Mouse (Mus musculus) bone marrow, adult 2 months (tissue): ENCODE results near the gene Map3k10.

ENCODE experiments used
- CTCF ChIP-seq: fragments of 200-500 bp; IDR thresholded peaks from 2 replicates; pipeline ENCODE4 v1.5.1; 2011; ENCODE audit warnings: low read length, control low read depth; ENCODE audit not compliant: control insufficient read depth, insufficient read depth
- POLR2A ChIP-seq: fragments of 200-500 bp; IDR thresholded peaks from 2 replicates; pipeline ENCODE4 v1.6.1; 2011; ENCODE audit warnings: low read depth, mild to moderate bottlenecking, control low read depth, low read length, borderline replicate concordance; ENCODE audit not compliant: control insufficient read depth

DNA sequence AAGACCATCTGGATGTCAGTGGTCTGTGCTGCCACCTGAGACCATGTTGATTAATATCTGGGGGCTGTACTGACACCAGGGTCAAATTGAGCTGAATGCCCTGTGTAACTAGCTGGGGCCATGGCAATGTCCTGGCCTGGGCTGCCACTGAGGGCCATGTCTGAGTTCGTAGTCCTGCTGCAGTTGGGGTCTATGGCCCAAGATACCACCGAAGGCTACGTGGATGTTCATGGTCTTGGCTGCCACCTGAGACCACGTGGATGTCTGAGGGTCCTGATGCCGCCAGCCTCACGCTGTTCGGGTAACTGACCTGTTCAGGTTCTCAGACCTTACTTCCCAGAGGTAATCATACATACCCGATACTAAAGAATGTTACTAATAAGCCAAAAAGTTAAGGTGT is 47.6 kb upstream of the Map3k10 start:
- no peak for TF ChIP-seq CTCF
- TF ChIP-seq POLR2A, result no peak
